Mouse (Mus musculus): Measurements from ENCODE around the gene Dyrk1b.
"Not testable (repeated sequence)": the region's sequence is repeated elsewhere in the genome, so short reads cannot be mapped to it uniquely, and the experiment has no call there.

DNA sequence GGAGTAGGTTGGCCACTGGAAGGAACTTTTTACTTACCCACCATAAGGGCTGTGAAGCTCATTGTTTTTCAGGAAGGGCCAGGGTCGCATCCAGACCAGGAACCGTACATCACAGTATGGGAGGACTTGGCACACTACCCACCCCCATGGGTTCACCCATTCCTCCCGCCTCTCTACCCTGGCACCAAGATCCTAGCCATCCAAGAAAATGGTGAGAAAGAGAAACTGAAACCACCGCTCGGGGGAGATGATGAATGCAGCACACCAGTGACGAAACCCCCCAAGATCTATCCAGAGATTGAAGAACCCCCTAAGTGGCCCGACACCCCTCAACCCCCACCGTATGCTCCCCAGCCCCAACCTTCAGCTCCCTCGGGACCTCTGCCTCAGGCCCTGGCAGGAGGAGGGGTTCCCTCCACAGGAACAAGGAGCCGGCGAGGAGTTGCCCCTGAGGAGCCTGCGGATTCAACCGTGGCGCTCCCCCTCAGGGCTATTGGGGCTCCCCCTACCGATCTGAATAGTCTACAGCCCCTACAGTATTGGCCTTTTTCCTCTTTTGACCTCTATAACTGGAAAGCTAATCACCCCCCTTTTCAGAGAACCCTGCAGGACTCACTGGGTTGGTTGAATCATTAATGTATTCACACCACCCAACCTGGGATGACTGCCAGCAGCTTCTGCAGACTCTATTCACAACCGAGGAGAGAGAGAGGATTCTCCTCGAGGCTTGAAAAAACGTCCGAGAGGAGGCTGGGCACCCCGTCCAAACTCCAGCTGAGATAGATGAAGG lies 39.9 kb downstream of the Dyrk1b start:
- TF ChIP-seq TAL1 (conservative IDR thresholded peaks at IDR 0.05; ENCODE audit: low read depth, low read length); CTCF (IDR thresholded peaks at IDR 0.05; ENCODE audit: low read depth, low read length); GATA1 (IDR thresholded peaks at IDR 0.05; ENCODE audit: borderline replicate concordance, low read length): not testable (repeated sequence)
